Mouse (Mus musculus): ENCODE measurements around the gene Shox2. TPM values are rescaled to one million over a fixed set of nuclear protein-coding genes. Genes with fewer than 3 reads are reported as not detected.

Shox2 gene
- polyA plus RNA-seq, 1 experiment from 2014 or later, result 0.16 TPM

DNA sequence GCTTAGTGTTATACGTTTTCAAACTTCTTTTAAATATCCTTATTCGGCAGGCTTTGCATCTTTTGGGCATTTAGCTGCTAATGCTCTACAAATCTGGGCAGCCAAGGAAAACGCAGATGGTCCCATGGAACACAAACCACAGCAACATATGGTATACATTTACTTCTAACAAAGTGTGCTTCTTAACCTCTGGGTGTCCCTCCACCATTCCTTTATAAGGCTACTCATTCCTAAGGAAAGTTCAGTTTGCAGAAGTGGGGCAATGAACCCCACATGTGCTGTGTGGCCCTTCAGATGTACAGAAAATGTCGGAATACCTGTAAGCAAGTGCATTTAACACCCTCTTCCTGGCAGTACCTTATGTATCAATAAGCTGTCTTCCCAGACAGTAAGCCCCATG is 14.1 kb downstream of the Shox2 start:
- no peak for DNase-seq (ENCODE audit: low spot score)

DNA sequence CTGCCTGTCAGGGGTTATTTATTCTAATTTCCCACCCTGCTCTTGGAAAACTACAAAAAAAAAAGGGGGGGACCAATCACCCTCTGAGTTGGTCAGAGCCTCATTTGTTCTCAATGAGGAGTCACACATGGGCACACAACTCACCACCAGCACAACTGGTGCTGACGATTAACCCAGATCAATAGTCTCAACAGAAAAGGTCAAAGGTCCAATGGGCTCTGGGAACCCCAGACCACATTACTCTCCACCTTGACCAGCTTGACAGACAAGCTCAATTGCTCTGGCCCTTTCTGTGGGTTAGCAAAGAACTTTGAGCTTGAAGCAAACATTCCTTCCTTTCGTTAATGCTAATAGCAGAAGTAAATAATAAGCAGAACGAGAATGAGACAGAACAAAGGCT is 16.7 kb downstream of the Shox2 start:
- DNase-seq (ENCODE audit: low spot score), result no peak

- no peak for DNase-seq (ENCODE audit: low spot score)
Measured at GRCm38 (mm10) chr3:66959972-66960371, 21.6 kb downstream of the Shox2 start.

DNA sequence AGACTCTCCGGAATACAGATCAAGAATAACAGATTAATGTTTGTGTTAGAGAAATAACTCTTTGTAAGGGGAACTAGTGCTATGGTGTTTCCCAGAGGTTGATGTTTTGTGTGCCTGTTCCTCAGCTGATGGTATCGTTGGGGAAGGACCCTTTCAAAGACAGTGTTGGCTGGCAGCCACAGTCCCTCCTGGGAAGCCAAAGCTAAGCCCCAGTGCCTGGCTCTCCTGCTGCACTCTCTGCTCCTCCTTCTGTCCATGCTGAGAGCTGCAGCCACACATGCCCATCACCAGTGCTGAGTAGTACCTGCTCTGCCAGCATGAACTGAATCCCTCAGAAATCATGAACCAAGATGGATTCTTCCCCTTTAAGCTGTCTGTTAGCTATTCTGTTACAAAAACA is 26.4 kb downstream of the Shox2 start:
- no peak for DNase-seq (ENCODE audit: low spot score)

GRCm38 (mm10) chr3:66939675-66940074 is 41.9 kb downstream of the Shox2 start:
- DNase-seq (ENCODE audit: low spot score), result no peak

DNA sequence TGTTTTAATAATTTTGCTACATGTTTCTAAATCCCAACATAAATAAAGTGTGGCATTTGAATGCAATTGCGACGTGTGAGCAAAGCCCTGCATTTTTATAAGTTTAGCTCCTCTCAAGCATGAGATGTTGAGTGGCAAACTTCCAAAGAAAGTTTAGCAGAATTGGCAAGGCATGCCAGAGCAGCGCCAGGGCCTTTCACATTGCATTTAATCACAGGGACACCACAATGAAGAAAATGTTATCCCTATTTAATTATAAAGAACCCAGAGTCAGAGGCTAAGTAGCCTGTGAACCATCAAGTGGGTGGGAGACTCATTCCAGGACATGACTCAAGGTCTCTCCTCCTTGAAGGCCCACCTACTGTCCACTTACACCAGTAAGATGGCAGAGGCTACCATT is 59.1 kb downstream of the Shox2 start:
- DNase-seq (ENCODE audit: low spot score), result no peak

Other genes with a start within 250 kb of the Shox2 start
- 25.3 and 31.9 TPM in 2 replicates for gene Rsrc1, start 381 bp downstream of the Shox2 start, polyA plus RNA-seq (2015; fragmentation: Nextera tagmentation; extraction: Ambion mirVana)